Mouse (Mus musculus) liver, adult (tissue): ENCODE results near the gene Usp39.

ENCODE experiments used
- GATA4 ChIP-seq: IDR thresholded peaks from 2 replicates; pipeline ENCODE4 v1.6.1; 2014; ENCODE audit warnings: mild to moderate bottlenecking, low read length; ENCODE audit not compliant: insufficient replicate concordance

The Usp39 gene

GRCm38 (mm10) chr6:72347166-72347941, 2.4 kb upstream of the Usp39 start, which contains the start of gene 0610030E20Rik:
TSS of gene 0610030E20Rik (plus strand) at chr6:72347317.
- TF ChIP-seq GATA4 = peak; percentile 11; the same call in 1 of the 2 replicates

- TF ChIP-seq GATA4 = no peak
Observed at GRCm38 (mm10) chr6:72346261-72346660, 1.3 kb upstream of the Usp39 start.

DNA sequence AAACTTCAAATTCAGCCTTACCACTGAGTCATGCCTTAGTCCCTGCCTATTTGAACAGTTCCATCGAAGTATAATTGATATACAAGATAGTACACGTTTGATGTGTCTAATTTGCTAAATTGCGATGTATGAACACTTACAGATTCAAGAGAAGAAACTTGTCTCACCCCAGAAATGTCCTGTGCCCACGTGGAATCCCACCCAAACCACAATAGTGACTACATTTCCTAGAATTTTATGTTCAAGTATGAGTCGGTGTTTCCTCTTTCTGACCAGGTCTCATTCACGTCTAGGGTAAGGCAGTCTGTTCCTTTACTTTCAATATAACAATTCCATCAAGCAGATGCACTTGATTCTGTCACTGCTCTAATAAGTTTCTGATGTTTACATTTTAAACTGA, 649 bp upstream of the Usp39 start:
- TF ChIP-seq GATA4 = no peak

DNA sequence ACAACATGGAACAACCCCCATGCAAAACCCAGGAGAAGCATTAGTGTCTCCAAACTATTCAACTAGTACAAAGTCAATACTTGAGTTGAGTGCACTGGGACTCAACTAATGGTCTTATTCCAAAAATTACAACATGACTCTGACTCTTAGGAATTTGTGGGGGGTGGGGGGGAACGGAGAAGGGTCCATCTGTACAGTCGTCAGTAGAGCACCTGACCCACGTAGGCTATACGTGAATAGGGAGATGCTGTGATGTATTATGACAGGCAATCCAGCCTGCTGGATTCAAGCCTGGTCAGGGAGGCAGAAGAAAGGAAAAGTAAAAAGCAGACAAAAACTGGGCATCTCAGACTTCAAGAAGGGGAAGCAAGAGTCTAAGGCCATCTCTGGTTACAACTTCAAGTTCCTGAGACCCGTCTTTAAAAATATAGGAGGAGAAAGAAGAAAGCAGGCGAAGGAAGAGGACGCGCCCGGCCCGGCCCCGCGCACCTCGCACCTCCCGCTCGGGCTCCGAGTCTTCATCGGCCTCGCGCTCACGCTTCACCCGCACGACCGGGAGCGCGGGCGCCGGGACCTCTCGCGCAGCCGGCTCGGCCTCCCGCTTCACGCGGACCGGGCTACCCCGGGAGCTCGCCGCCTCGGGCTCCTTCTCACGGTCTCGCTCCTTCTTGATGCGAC, 449 bp downstream of the Usp39 start:
- no peak for TF ChIP-seq GATA4

- no peak for TF ChIP-seq GATA4
Observed at GRCm38 (mm10) chr6:72340481-72340880, 4.5 kb downstream of the Usp39 start.

- TF ChIP-seq GATA4 = no peak
Observed at GRCm38 (mm10) chr6:72333111-72333510, 11.9 kb downstream of the Usp39 start.

DNA sequence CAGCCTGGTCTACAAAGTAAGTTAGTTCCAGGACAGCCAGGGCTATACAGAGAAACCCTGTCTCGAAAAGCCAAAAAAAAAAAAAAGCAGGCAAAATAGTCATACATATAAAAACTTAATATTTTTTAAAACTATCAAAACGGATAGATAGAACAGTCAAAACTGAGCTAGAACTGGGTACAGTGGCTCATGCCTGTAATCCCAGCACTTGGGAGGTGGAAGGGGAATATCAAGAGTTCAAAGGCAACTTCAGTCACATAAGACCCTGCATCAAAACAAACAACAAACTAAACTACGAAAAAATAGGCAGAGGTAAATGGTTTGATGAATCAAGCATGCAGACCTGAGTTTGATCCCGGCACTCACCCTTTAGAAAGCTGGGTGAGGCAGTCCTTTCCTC, 14.9 kb downstream of the Usp39 start:
- TF ChIP-seq GATA4 = no peak

- TF ChIP-seq GATA4 = no peak
Observed at GRCm38 (mm10) chr6:72329019-72329418, 16.0 kb downstream of the Usp39 start.

GRCm38 (mm10) chr6:72326274-72326673, 18.7 kb downstream of the Usp39 start:
- TF ChIP-seq GATA4 = no peak

- TF ChIP-seq GATA4 = no peak
Observed at GRCm38 (mm10) chr6:72323786-72324508, 21.0 kb downstream of the Usp39 start.

DNA sequence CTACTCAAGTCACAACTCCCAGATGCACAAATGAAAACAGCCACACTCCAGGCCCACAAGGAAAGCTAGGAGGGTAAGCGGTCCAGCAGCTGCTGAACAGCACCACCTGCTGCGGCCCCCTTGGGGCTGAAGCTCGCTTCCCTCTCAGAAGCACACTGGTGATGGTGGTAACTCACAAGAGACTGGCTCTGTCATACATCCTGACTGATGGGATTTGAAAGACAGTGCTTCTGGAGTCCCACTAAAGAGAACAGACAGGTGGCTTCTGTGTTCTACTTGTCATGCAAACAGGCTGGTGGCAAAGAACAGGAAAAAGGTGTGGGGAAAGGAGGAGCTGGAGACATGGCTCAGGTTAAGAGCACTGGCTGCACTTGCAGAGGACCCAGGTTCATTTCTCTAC, 22.0 kb downstream of the Usp39 start:
- no peak for TF ChIP-seq GATA4

- TF ChIP-seq GATA4 = no peak
Observed at GRCm38 (mm10) chr6:72319019-72319418, 26.0 kb downstream of the Usp39 start.

- TF ChIP-seq GATA4 = no peak
Observed at GRCm38 (mm10) chr6:72318440-72318839, 26.5 kb downstream of the Usp39 start.

GRCm38 (mm10) chr6:72316044-72316443, 28.9 kb downstream of the Usp39 start:
- no peak for TF ChIP-seq GATA4

GRCm38 (mm10) chr6:72315384-72315783, 29.6 kb downstream of the Usp39 start:
- no peak for TF ChIP-seq GATA4
